Mouse (Mus musculus) heart, embryonic 10.5 days (tissue): ENCODE measurements at regions not wholly inside any gene's neighbourhood (a gene's known extent, or its start where the extent isn't known, plus 50 kb on each side); places are given as distances from the start of the nearest gene placed in this dataset.

Source experiments
- DNase-seq: peaks from one replicate; pipeline ENCODE4 v3.0.0-alpha.2; 2017; ENCODE audit warnings: low spot score
- H3K27ac ChIP-seq: fragments of 300-500 bp; sonication (generic); 2 replicates; pipeline ENCODE4 v1.5.1; 2016; ENCODE audit warnings: mild to moderate bottlenecking
- H3K27me3 ChIP-seq: fragments of 300-500 bp; sonication (generic); 2 replicates; pipeline ENCODE4 v1.6.1; 2016; ENCODE audit warnings: mild to moderate bottlenecking; ENCODE audit not compliant: poor library complexity, insufficient read depth, severe bottlenecking
- H3K36me3 ChIP-seq: fragments of 300-500 bp; sonication (generic); 2 replicates; pipeline ENCODE4 v1.6.1; 2016; ENCODE audit warnings: mild to moderate bottlenecking, moderate library complexity
- H3K4me1 ChIP-seq: fragments of 300-500 bp; sonication (generic); 2 replicates; pipeline ENCODE4 v1.6.1; 2016; ENCODE audit warnings: mild to moderate bottlenecking
- H3K4me3 ChIP-seq: fragments of 300-500 bp; sonication (generic); 2 replicates; pipeline ENCODE4 v1.5.1; 2016; ENCODE audit warnings: mild to moderate bottlenecking, moderate library complexity
- H3K9me3 ChIP-seq: fragments of 300-500 bp; sonication (generic); 2 replicates; pipeline ENCODE4 v1.6.1; 2016; ENCODE audit warnings: mild to moderate bottlenecking, moderate library complexity
- WGBS: fragments of 180-500 bp; shearing (Covaris S2); methylation state at CpG from one replicate; pipeline ENCODE4 v1.1.7; 2016; 5-methylcytosine and 5-hydroxymethylcytosine counted together

- Histone ChIP-seq H3K27ac (no peak overlapping the region), H3K27me3 (no peaks in the 10 kb centered on the region), H3K9me3 (no peaks in the 10 kb centered on the region), H3K4me1 (no peaks in the 10 kb centered on the region), H3K36me3 (no peaks in the 10 kb centered on the region), H3K4me3 (no peak overlapping the region)
- DNase-seq, result no peak
- WGBS, result 78% methylated on average over 5 of the region's 5 CpGs
Measured at GRCm38 (mm10) chr12:97717812-97718211, 541.4 kb downstream of the Galc start.
